Mouse (Mus musculus) hindbrain, postnatal 0 days (tissue): ENCODE measurements at regions not wholly inside any gene's neighbourhood (a gene's known extent, or its start where the extent isn't known, plus 50 kb on each side); places are given as distances from the start of the nearest gene placed in this dataset.

Source experiments
- ATAC-seq: fragments of 200-750 bp; cut with Nextera tagmentation; 2 replicates; pipeline ENCODE4 v1.8.0; 2017; ENCODE audit warnings: mild to moderate bottlenecking, moderate TSS enrichment, moderate library complexity
- DNase-seq: peaks from one replicate; pipeline ENCODE4 v3.0.0-alpha.2; 2015; ENCODE audit warnings: low spot score
- H3K27ac ChIP-seq: fragments of 300-500 bp; sonication (generic); 2 replicates; pipeline ENCODE4 v1.5.1; 2014; ENCODE audit warnings: mild to moderate bottlenecking
- H3K27me3 ChIP-seq: fragments of 300-500 bp; sonication (generic); 2 replicates; pipeline ENCODE4 v1.6.1; 2014; ENCODE audit warnings: low read length, mixed read lengths; ENCODE audit not compliant: insufficient read depth
- H3K36me3 ChIP-seq: fragments of 300-500 bp; sonication (generic); 2 replicates; pipeline ENCODE4 v1.6.1; 2014; ENCODE audit warnings: low read length, mixed read lengths; ENCODE audit not compliant: insufficient read depth
- H3K4me1 ChIP-seq: fragments of 300-500 bp; sonication (generic); 2 replicates; pipeline ENCODE4 v1.6.1; 2014; ENCODE audit warnings: antibody characterized with exemption, low read length, mixed read lengths; ENCODE audit not compliant: insufficient read depth
- H3K4me2 ChIP-seq: fragments of 300-500 bp; sonication (generic); 2 replicates; pipeline ENCODE4 v1.6.1; 2014; ENCODE audit warnings: low read depth, mild to moderate bottlenecking, low read length, moderate library complexity, mixed read lengths
- H3K4me3 ChIP-seq: fragments of 300-500 bp; sonication (generic); 2 replicates; pipeline ENCODE4 v1.5.1; 2014; ENCODE audit warnings: low read length
- H3K9ac ChIP-seq: fragments of 300-500 bp; sonication (generic); replicated peaks from 2 replicates; pipeline ENCODE4 v1.6.1; 2014; ENCODE audit warnings: mild to moderate bottlenecking, low read length, moderate library complexity, mixed read lengths
- H3K9me3 ChIP-seq: fragments of 300-500 bp; sonication (generic); 2 replicates; pipeline ENCODE4 v1.6.1; 2016; ENCODE audit warnings: low read length, mixed read lengths
- CTCF ChIP-seq: IDR thresholded peaks from 2 replicates; pipeline ENCODE4 v1.5.1; 2016; ENCODE audit warnings: antibody characterized with exemption, control low read depth, low read depth
- WGBS: fragments of 180-500 bp; shearing (Covaris S2); extraction: QIAGEN DNeasy Blood & Tissue Kit; methylation state at CpG from one replicate; pipeline ENCODE4 v1.1.7; 2014; 5-methylcytosine and 5-hydroxymethylcytosine counted together

GRCm38 (mm10) chr2:64395946-64396345, 298.1 kb upstream of the Fign start:
- H3K27me3 ChIP-seq, result no peaks in the 10 kb centered on the region
- no peak for TF ChIP-seq CTCF
- H3K4me3 ChIP-seq, result no peak overlapping the region
- WGBS, result 60% methylated on average over 4 of the region's 4 CpGs
- no peaks in the 10 kb centered on the region for H3K9me3 ChIP-seq
- no peaks in the 10 kb centered on the region for H3K4me1 ChIP-seq
- ATAC-seq (no peak), DNase-seq (no peak)
- H3K9ac ChIP-seq, result no peak overlapping the region
- no peak overlapping the region for H3K27ac ChIP-seq
- H3K36me3 ChIP-seq, result no peaks in the 10 kb centered on the region
- no peak overlapping the region for H3K4me2 ChIP-seq

- H3K4me2 ChIP-seq, result peak overlapping the region; percentile 18; the same call in 1 of the 2 replicates
- H3K36me3 ChIP-seq, result no peaks in the 10 kb centered on the region
- H3K9me3 ChIP-seq, result no peaks in the 10 kb centered on the region
- DNase-seq (peak; percentile 46), ATAC-seq (peak; percentile 86)
- H3K4me1 ChIP-seq, result no peaks in the 10 kb centered on the region
- H3K4me3 ChIP-seq, result no peak overlapping the region
- 16% methylated on average over 11 of the region's 11 CpGs for WGBS
- no peak for TF ChIP-seq CTCF
- H3K27ac ChIP-seq, result no peak overlapping the region
- H3K27me3 ChIP-seq, result no peaks in the 10 kb centered on the region
- H3K9ac ChIP-seq, result no peak overlapping the region
Measured at GRCm38 (mm10) chr2:64394619-64395294, 296.9 kb upstream of the Fign start.

DNA sequence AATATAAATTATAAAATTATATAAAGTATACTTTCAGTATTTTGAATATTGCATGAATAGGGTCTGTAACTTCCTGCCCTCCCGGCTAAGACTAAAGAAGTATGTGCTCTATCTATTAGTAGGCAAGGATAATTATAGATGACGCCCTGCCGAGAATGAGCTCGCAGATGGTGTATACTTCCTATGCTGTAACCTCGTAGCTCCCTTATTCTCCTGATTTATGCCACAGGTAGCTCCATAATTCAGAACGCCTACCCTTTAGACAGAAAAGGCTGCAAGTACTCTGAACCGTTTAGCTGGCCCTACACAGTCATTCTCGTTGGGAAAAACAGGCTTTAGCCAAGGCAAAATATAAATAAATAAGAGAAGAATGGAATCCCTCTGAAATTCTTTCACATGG, 296.4 kb upstream of the Fign start:
- Histone ChIP-seq H3K9me3 (no peaks in the 10 kb centered on the region), H3K9ac (no peak overlapping the region), H3K27ac (no peak overlapping the region), H3K27me3 (no peaks in the 10 kb centered on the region), H3K36me3 (no peaks in the 10 kb centered on the region), H3K4me1 (no peaks in the 10 kb centered on the region), H3K4me2 (no peak overlapping the region), H3K4me3 (no peak overlapping the region)
- no peak for TF ChIP-seq CTCF
- ATAC-seq, result no peak
- 21% methylated on average over 8 of the region's 8 CpGs for WGBS
- DNase-seq, result no peak

GRCm38 (mm10) chr2:64369791-64370190, 272.0 kb upstream of the Fign start:
- Histone ChIP-seq H3K4me3 (no peak overlapping the region), H3K27me3 (no peaks in the 10 kb centered on the region), H3K4me2 (no peak overlapping the region; the same call in 1 of the 2 replicates), H3K9me3 (no peaks in the 10 kb centered on the region), H3K4me1 (no peaks in the 10 kb centered on the region), H3K27ac (no peak overlapping the region), H3K9ac (no peak overlapping the region), H3K36me3 (no peaks in the 10 kb centered on the region)
- 12% methylated on average over 2 of the region's 2 CpGs for WGBS
- ATAC-seq (peak; percentile 71), DNase-seq (peak; percentile 55)
- TF ChIP-seq CTCF, result no peak

- H3K4me3 ChIP-seq, result no peak overlapping the region
- no peak for DNase-seq
Measured at GRCm38 (mm10) chr2:64367188-64367587, 269.4 kb upstream of the Fign start.

GRCm38 (mm10) chr2:64366528-64366927, 268.7 kb upstream of the Fign start:
- Histone ChIP-seq H3K9ac (no peak overlapping the region), H3K36me3 (no peaks in the 10 kb centered on the region), H3K4me3 (no peak overlapping the region), H3K4me1 (no peaks in the 10 kb centered on the region), H3K4me2 (no peak overlapping the region), H3K27ac (no peak overlapping the region), H3K9me3 (no peaks in the 10 kb centered on the region), H3K27me3 (no peaks in the 10 kb centered on the region)
- no peak for ATAC-seq
- 77% methylated on average over 5 of the region's 5 CpGs for whole genome bisulfite sequencing
- DNase-seq, result peak; percentile 3
- no peak for TF ChIP-seq CTCF

More at GRCm38 (mm10) chr2:64367188-64367587, 269.4 kb upstream of the Fign start:
- Histone ChIP-seq H3K9ac (no peak overlapping the region), H3K36me3 (no peaks in the 10 kb centered on the region), H3K4me1 (no peaks in the 10 kb centered on the region), H3K4me2 (no peak overlapping the region), H3K27ac (no peak overlapping the region), H3K27me3 (no peaks in the 10 kb centered on the region), H3K9me3 (no peaks in the 10 kb centered on the region)
- TF ChIP-seq CTCF, result no peak
- ATAC-seq, result no peak
- 71% methylated on average over 7 of the region's 7 CpGs for WGBS

GRCm38 (mm10) chr2:64356286-64356685, 258.4 kb upstream of the Fign start:
- Histone ChIP-seq H3K4me2 (no peak overlapping the region), H3K4me3 (no peak overlapping the region), H3K36me3 (no peaks in the 10 kb centered on the region), H3K27me3 (no peaks in the 10 kb centered on the region), H3K4me1 (no peaks in the 10 kb centered on the region), H3K27ac (no peak overlapping the region), H3K9ac (no peak overlapping the region), H3K9me3 (no peaks in the 10 kb centered on the region)
- WGBS, result 99% methylated on average over 4 of the region's 4 CpGs
- DNase-seq (no peak), ATAC-seq (no peak)
- no peak for TF ChIP-seq CTCF
